Mouse (Mus musculus): ENCODE results near the gene Fap. TPM values are rescaled to one million over a fixed set of nuclear protein-coding genes. Genes with fewer than 3 reads are reported as not detected.

Fap gene
- total RNA-seq (2023), result not detected in 4 replicates

DNA sequence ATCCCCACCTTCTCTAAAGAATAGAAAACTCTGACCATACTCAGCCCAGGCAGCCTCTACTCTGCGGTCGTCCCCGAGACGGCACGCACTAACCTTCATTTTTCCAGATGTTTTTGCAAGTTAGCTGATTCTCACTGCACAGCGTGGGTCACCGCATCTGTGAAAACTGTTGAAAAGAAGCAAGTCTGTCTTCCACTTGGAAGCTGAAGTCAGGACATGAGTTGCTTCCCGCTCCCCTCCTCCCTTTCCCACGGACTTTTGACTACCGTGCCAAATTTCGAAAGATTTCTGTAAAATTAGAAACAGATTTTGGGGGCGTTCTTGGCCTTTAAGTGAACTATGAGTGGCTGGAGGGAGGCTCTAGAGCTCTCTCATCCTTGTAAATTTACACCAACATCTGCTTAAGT, at the start of gene Fap:
TSS of gene Fap (minus strand) at position 323 of the 407 bp plus-strand sequence.

DNA sequence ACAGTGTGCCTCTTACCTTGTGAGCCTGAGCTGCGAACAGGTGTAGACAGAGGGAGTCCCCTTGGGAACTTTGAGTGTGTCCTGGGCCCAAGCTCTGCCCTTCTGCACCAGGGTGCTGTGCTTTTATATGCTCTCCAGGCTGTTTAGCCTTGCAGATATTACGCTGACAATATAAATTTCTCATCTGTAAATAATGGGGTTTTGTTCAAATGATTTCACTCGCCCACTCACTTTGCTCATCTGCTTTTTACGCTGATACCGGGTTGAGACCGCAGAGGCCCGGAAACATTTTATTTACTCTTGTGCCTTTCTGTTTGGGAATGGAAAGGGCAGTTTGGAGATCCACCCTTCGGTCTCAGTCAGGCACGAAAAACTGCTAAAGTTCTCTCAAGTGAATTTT, 90.3 kb downstream of the Fap start, which contains the start of gene Gcg:
TSS of gene Gcg (minus strand) at position 101 of the 400 bp plus-strand sequence.

Other genes with a start within 250 kb of the Fap start
- 85.6 to 101 TPM (median 89.0 TPM) in 4 replicates for gene Dpp4, start 161.8 kb downstream of the Fap start, total RNA-seq (2023)
- not detected in 4 replicates for gene Gcg, start 90.4 kb downstream of the Fap start, total RNA-seq (2023)
- gene Ifih1, start 72.2 kb upstream of the Fap start, total RNA-seq (2023), result 2.1 to 5.4 TPM (median 3.7 TPM) in 4 replicates
- 0.54 to 2.7 TPM (median 1.4 TPM) in 4 replicates for gene Gca, start 90.2 kb upstream of the Fap start, total RNA-seq (2023)